Mouse (Mus musculus) neural tube, embryonic 13.5 days (tissue): ENCODE results near the gene Arsb. TPM values are rescaled to one million over a fixed set of nuclear protein-coding genes. Genes with fewer than 3 reads are reported as not detected.

Experiments
- ATAC-seq: fragments of 200-750 bp; cut with Nextera tagmentation; 2 replicates; pipeline ENCODE4 v1.8.0; 2017; ENCODE audit warnings: low read depth, mild to moderate bottlenecking, moderate TSS enrichment, moderate library complexity
- H3K27ac ChIP-seq: fragments of 300-500 bp; sonication (generic); replicated peaks from 2 replicates; pipeline ENCODE4 v1.5.1; 2015; ENCODE audit warnings: moderate library complexity, mild to moderate bottlenecking, inconsistent platforms
- H3K27me3 ChIP-seq: fragments of 300-500 bp; sonication (generic); 2 replicates; pipeline ENCODE4 v1.6.1; 2015; ENCODE audit warnings: mild to moderate bottlenecking, inconsistent platforms
- H3K36me3 ChIP-seq: fragments of 300-500 bp; sonication (generic); 2 replicates; pipeline ENCODE4 v1.6.1; 2015; ENCODE audit warnings: mild to moderate bottlenecking, inconsistent platforms
- H3K4me1 ChIP-seq: fragments of 300-500 bp; sonication (generic); replicated peaks from 2 replicates; pipeline ENCODE4 v1.6.1; 2015; ENCODE audit warnings: inconsistent platforms
- H3K4me2 ChIP-seq: fragments of 300-500 bp; sonication (generic); 2 replicates; pipeline ENCODE4 v1.6.1; 2015; ENCODE audit warnings: inconsistent platforms, mild to moderate bottlenecking, moderate library complexity
- H3K4me3 ChIP-seq: fragments of 300-500 bp; sonication (generic); 2 replicates; pipeline ENCODE4 v1.5.1; 2015; ENCODE audit warnings: mild to moderate bottlenecking, inconsistent platforms
- H3K9ac ChIP-seq: fragments of 300-500 bp; sonication (generic); 2 replicates; pipeline ENCODE4 v1.6.1; 2015; ENCODE audit warnings: moderate library complexity, mild to moderate bottlenecking, inconsistent platforms
- H3K9me3 ChIP-seq: fragments of 300-500 bp; sonication (generic); 2 replicates; pipeline ENCODE4 v1.6.1; 2016; ENCODE audit warnings: inconsistent platforms
- WGBS: fragments of 180-500 bp; shearing (Covaris S2); methylation state at CpG from one replicate; pipeline ENCODE4 v1.1.7; 2015; 5-methylcytosine and 5-hydroxymethylcytosine counted together
- polyA plus RNA-seq: library from polyadenylated mRNA; unstranded; fragments of >200 nt; fragmentation: Nextera tagmentation; extraction: Ambion mirVana; gene quantifications from 2 replicates; pipeline ENCODE4 v1.2.1, GENCODE M21; 2015

The Arsb gene
- polyA plus RNA-seq, 1 experiment from 2014 or later: 7.0 TPM

DNA sequence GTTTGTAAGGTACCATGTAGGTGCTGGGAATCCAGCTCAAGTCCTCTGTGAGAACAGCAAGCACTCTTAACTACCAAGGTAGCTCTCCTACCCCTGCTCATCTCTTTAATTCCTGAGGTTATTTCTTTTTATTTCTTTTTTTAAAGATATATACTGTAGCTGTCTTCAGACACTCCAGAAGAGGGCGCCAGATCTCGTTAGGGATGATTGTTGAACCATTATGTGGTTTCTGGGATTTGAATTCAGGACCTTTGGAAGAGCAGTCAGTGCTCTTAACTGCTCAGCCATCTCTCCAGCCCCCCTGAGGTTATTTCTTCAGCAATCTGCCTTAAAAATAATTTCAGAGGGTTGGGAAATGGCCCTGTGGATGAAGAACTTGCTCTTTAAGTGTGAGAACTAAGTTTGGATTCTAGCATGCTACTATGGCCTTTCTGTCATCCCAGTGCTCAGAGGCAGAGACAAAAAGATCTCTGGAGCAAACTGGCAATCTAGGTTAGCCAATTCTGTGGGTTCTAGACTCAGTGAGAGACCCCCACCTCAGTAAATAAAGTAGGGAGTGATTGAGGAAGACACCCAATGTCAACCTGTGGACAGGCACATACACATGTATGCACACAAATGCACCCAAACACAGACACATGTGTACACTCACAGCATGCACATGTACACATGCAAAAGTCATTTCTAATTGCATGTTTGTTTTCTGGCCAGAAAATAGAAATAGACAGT is 58.3 kb downstream of the Arsb start:
- Histone ChIP-seq H3K27ac (no peak overlapping the region), H3K4me2 (no peak overlapping the region), H3K9me3 (0 out of 2 replicates have a peak, but pooled peaks cover 3% of the 10 kb centered on the region), H3K4me1 (no peaks in the 10 kb centered on the region), H3K4me3 (no peak overlapping the region), H3K36me3 (no peaks in the 10 kb centered on the region), H3K9ac (no peak overlapping the region), H3K27me3 (no peaks in the 10 kb centered on the region)
- WGBS: 64% methylated on average over 2 of the region's 2 CpGs
- ATAC-seq: no peak

DNA sequence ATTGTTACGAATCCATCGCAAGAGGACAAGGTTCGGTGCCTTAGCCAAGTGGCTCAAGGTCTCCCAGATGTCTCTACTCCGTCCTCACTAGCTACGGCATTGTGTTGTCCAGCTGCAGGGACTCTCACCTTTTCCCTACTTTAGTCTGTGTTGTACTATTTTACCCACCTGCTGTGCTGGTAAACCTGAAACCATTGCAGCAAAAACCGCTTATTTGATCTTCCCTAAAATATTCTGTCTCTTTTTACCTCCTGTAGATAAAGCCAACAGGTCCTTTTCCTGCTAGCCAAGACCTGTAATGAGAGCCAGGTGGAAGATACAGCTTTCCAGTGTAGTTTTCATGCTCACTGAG is 58.8 kb downstream of the Arsb start:
- Histone ChIP-seq H3K36me3 (no peaks in the 10 kb centered on the region), H3K4me2 (no peak overlapping the region), H3K27ac (no peak overlapping the region), H3K9me3 (0 out of 2 replicates have a peak, but pooled peaks cover 3% of the 10 kb centered on the region), H3K4me1 (no peaks in the 10 kb centered on the region), H3K27me3 (no peaks in the 10 kb centered on the region), H3K9ac (no peak overlapping the region), H3K4me3 (no peak overlapping the region)
- no peak for ATAC-seq
- whole genome bisulfite sequencing: 86% methylated on average over 6 of the region's 6 CpGs

DNA sequence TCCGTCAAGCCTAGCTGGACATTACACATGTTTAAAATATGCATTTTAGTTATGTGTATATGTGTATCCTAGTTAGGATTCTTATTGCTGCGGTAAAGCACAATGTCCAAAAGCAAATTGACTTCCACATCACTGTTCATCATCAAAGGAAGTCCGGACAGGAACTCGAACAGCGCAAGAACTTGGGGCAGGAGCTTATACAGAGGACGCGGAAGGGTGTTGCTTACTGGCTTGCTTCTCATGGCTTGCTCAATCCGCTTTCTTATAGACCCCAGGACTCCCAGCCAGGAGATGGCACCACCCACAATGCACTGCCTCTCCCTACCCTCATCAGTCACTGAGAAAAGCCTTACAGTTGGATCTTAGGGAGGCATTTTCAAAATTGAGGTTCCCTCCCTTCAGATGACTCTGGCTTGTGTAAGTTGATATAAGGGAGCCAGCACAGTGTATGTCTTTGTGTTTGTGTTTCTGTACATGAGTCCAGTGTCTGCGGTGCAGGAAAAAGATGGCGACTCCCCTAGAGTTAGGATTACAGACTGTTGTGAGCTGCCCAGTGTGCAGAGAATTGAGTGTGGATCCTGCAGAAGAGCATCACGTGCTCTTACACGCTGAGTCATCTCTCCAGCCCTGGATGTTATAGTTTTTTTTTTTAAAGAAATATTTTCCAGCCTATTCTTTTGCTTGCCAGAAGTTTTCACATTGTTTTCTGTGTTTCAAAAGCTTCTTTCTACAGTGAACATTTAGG is 66.2 kb downstream of the Arsb start:
- no peak overlapping the region for H3K9ac ChIP-seq
- no peak for ATAC-seq
- H3K4me3 ChIP-seq: no peak overlapping the region
- H3K4me2 ChIP-seq: no peak overlapping the region
- WGBS: 84% methylated on average over 12 of the region's 12 CpGs
- no peaks in the 10 kb centered on the region for H3K27me3 ChIP-seq
- H3K27ac ChIP-seq: 0 out of 2 replicates have a peak overlapping the region, but pooled peaks have one; percentile 18
- no peaks in the 10 kb centered on the region for H3K9me3 ChIP-seq
- H3K4me1 ChIP-seq: peaks cover 17% of the 10 kb centered on the region
- no peaks in the 10 kb centered on the region for H3K36me3 ChIP-seq

DNA sequence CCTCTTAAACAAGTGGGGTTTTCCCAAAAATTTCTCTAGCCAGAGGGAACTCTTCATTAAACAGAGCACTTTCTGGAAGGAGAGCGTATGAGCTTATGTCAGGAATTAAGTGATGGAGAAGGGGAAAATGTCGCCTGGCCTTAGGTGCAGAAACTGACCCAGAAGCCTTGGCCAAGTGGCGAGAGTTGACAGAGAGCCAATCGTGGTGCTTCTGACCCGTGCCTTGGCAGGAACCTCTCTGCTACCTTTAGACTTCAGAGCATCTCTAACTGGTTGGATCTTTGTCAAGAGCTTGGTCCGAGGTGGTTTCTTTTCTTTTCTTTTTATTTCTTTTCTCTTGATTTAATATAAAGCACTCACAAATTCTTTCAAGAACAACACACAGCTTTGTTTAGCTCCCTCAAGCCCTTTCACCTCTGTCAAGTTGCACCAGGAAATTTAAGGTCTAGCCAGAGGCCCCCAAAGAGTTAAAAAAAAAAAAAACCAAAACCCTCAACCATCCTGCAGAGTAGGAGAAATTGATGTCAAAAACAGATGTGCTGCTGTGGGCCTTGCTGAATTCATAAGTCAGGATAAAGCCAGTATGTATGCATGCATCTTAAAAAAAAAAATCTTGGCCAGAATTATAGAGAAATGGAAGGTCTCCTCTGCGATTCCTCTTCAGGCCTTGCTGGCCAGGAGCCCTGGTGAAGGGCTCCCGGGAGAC is 67.2 kb downstream of the Arsb start:
- WGBS: 49% methylated on average over 8 of the region's 8 CpGs
- H3K4me1 ChIP-seq: peaks cover 17% of the 10 kb centered on the region
- H3K4me3 ChIP-seq: no peak overlapping the region
- no peaks in the 10 kb centered on the region for H3K27me3 ChIP-seq
- no peak overlapping the region for H3K4me2 ChIP-seq
- no peaks in the 10 kb centered on the region for H3K36me3 ChIP-seq
- no peak for ATAC-seq
- H3K27ac ChIP-seq: peak overlapping the region; percentile 76
- H3K9me3 ChIP-seq: no peaks in the 10 kb centered on the region
- H3K9ac ChIP-seq: no peak overlapping the region

DNA sequence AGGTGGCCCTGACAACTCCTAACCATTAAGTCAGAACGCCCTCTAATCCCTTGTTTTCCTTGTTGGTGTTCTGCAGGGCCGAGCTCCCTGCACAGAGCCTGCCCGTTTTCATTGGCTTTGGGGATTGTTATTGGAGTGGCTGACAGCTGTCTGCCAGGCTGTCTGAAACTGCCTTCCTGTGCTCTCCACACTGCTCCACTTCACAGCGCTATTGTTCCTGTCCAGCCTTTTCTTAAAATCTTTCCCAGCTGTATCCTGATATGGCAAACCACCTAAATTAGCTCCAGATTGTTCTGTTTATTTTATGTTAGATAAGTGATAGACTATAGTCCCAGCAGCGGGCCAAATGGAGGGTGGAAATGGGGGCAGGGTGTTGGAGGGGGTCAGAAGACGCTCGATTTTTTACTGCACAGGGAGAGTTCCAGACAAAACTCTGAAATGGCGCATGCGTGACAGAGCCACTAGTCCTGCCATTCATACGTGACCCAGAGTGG is 67.8 kb downstream of the Arsb start:
- no peaks in the 10 kb centered on the region for H3K9me3 ChIP-seq
- H3K4me2 ChIP-seq: no peak overlapping the region
- no peaks in the 10 kb centered on the region for H3K27me3 ChIP-seq
- peaks cover 17% of the 10 kb centered on the region for H3K4me1 ChIP-seq
- peak; percentile 75 for ATAC-seq
- no peaks in the 10 kb centered on the region for H3K36me3 ChIP-seq
- H3K27ac ChIP-seq: peak overlapping the region; percentile 76
- H3K9ac ChIP-seq: no peak overlapping the region
- 38% methylated on average over 10 of the region's 10 CpGs for WGBS
- no peak overlapping the region for H3K4me3 ChIP-seq

DNA sequence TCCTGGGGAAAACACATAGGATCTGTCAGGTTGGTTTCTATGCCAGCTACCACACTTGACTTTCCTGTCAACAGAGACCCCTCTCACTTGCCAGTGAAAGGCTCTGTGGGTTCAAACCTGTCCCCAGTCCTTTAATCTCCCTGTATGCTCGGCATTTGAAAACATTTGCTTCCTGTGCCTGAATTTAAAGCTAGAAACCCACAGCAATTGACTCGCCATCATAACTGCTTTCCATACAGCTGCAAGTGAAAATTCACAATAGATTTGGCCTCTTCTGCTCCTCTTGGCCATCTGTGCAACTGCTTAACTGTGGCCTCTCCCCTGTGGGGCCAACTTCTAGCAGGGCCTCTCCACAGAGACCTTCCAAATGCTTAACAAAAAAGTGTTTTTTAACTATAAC is 68.3 kb downstream of the Arsb start:
- WGBS: 54% methylated on average over 2 of the region's 2 CpGs
- no peaks in the 10 kb centered on the region for H3K9me3 ChIP-seq
- no peak for ATAC-seq

DNA sequence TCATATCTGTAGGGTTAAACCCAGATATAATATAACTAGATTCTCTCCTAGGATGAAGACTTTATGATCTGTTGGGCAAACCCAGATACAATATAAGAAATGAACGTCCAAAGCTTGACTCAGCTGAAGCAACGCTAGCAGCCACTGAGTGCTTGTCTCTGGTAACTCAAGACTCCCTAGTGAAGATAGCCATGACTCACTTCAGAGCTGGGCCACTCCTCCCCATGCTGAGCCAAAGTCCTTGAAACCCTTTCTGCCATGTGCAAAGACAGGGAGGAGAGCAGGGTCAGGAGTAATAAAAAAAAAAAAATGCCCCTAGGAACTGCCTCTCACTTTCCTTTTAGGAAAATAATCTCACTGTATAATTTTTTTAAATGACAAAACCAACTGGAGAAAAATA is 68.7 kb downstream of the Arsb start:
- Histone ChIP-seq H3K4me1 (peaks cover 17% of the 10 kb centered on the region), H3K27ac (peak overlapping the region; percentile 76), H3K27me3 (no peaks in the 10 kb centered on the region), H3K4me3 (no peak overlapping the region), H3K4me2 (no peak overlapping the region), H3K9ac (no peak overlapping the region), H3K9me3 (no peaks in the 10 kb centered on the region), H3K36me3 (no peaks in the 10 kb centered on the region)
- WGBS: 77% methylated on average over 2 of the region's 2 CpGs
- no peak for ATAC-seq

More for the DNA sequence above, 68.3 kb downstream of the Arsb start:
- H3K27ac ChIP-seq: peak overlapping the region; percentile 76
- H3K4me2 ChIP-seq: no peak overlapping the region
- no peak overlapping the region for H3K9ac ChIP-seq
- no peaks in the 10 kb centered on the region for H3K36me3 ChIP-seq
- H3K27me3 ChIP-seq: no peaks in the 10 kb centered on the region
- H3K4me1 ChIP-seq: peaks cover 17% of the 10 kb centered on the region
- no peak overlapping the region for H3K4me3 ChIP-seq

DNA sequence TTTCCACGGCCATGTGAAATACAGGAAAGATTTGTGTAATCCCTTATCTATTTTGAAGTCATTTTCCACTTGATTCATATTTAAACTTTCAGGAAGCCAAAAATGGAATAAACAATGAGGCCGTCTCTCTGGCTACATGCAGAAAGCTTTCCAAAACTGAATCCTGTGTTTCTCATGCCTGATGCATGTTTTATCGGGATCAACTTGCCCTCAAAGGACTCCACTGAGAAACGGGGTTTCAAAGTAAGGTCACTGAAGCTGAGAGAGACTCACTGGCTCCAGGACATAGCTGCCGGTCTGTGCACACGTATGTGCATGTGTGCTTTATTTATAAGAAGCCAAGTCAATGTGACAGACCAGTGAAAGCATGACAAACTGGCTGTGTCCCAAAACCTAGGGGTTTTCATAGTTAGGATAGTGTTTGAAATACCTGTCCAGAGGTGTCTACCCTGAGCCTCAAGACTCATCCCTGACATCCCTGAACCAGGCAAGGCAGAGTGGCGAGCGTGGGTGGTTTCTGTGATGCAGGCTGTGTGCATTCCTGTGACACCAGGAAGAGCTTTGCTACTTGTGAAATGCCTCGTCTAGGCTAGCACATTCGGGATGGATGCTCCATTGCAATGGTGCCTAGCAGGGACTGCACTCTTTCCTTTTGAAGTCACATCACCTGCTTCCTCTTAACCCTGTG is 75.5 kb downstream of the Arsb start:
- Histone ChIP-seq H3K27me3 (no peaks in the 10 kb centered on the region), H3K9me3 (no peaks in the 10 kb centered on the region), H3K27ac (no peak overlapping the region), H3K4me3 (no peak overlapping the region), H3K4me2 (no peak overlapping the region), H3K9ac (no peak overlapping the region), H3K4me1 (peaks cover 7% of the 10 kb centered on the region), H3K36me3 (no peaks in the 10 kb centered on the region)
- no peak for ATAC-seq
- WGBS: 80% methylated on average over 10 of the region's 10 CpGs

DNA sequence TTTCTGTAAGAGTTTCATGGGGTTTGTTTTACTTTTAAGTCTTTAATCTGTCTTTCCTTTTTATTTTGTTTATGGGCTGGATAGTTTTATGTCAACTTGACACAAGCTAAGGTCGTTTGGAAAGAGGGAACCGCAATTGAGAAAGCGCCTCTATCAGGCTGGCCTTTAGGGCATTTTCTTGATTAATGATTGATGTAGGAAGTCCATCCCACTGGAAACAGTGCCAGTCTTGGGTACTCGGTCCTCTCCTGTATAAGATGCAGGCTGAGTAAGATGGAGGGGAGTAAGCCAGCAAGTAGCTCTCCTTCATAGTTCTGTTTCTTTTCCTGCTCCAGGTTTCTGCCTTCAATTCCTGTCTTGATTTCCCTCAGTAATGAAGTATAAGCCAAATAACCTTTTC is 76.2 kb downstream of the Arsb start:
- Histone ChIP-seq H3K27me3 (no peaks in the 10 kb centered on the region), H3K4me2 (no peak overlapping the region), H3K36me3 (no peaks in the 10 kb centered on the region), H3K9me3 (no peaks in the 10 kb centered on the region), H3K9ac (no peak overlapping the region), H3K27ac (no peak overlapping the region), H3K4me3 (no peak overlapping the region), H3K4me1 (peaks cover 13% of the 10 kb centered on the region)
- no peak for ATAC-seq
- 57% methylated on average over 4 of the region's 4 CpGs for WGBS

DNA sequence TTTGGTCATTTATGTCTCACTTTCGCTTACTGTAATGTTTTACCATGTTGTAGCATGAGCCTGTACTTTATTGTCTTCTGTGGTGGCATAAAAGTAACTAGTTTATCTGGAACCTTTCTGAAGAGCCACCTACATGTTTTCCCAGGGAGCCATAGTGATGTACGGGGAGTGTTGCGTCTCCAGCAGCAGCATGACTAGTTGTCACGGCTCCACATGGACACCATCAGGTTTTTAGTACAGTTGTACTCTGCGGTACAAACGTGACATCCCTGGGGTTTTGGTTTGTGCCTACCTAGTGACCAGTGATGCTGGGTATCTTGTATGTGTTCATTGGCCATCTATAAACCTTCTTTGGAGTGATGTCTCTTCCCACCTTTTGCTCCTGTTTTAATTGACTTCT is 77.2 kb downstream of the Arsb start:
- Histone ChIP-seq H3K4me1 (peaks cover 13% of the 10 kb centered on the region), H3K4me3 (no peak overlapping the region), H3K9me3 (no peaks in the 10 kb centered on the region), H3K27me3 (no peaks in the 10 kb centered on the region), H3K27ac (no peak overlapping the region), H3K36me3 (no peaks in the 10 kb centered on the region), H3K4me2 (no peak overlapping the region), H3K9ac (no peak overlapping the region)
- 88% methylated on average over 6 of the region's 6 CpGs for WGBS
- ATAC-seq: no peak

DNA sequence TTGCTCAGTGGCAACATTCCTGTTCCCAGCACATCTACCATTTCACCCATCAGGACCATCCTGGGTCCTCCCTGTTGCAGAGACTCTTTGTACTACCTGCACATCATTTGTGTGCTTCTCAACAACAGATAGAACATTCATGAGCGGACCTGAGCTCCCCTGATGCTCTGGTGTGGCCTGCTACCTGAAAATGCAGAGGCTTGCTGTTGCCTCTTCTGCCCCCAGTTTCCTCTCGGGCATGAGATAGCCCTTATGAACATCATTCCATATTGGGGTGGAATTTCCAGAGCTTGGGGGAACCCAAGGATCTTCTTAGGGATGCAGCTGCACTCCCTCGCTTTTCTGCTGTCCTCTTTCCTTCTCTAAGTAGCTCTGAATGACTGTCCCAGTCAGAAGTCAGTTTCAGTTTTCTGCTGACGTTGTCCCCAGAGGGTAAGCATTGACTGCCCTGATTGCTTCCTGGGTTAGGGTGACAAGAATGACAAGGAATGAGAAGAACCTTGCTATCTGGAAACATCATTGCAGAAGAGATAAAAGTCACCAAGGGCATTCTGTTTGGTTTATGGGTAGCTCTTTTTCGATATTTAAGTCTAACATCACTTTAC is 78.4 kb downstream of the Arsb start:
- Histone ChIP-seq H3K36me3 (no peaks in the 10 kb centered on the region), H3K4me3 (no peak overlapping the region), H3K27ac (no peak overlapping the region), H3K4me1 (peaks cover 13% of the 10 kb centered on the region), H3K27me3 (no peaks in the 10 kb centered on the region), H3K9ac (no peak overlapping the region), H3K9me3 (no peaks in the 10 kb centered on the region), H3K4me2 (no peak overlapping the region)
- 81% methylated on average over 5 of the region's 5 CpGs for WGBS
- ATAC-seq: no peak
